Mouse (Mus musculus) induced T-regulatory cell, adult 2 months (primary cell): ENCODE measurements around the gene Trim41.
"Not testable (repeated sequence)": the region's sequence is repeated elsewhere in the genome, so short reads cannot be mapped to it uniquely, and the experiment has no call there.

Experiments
- DNase-seq: peaks from one replicate; pipeline ENCODE4 v3.0.0-alpha.2; 2012; ENCODE audit warnings: low read depth

The Trim41 gene

GRCm38 (mm10) chr11:48816800-48817665 lies at the start of gene Trim41:
Gene Trim41, minus strand, starts transcription at chr11:48817353.
- peak; percentile 99 for DNase-seq

DNA sequence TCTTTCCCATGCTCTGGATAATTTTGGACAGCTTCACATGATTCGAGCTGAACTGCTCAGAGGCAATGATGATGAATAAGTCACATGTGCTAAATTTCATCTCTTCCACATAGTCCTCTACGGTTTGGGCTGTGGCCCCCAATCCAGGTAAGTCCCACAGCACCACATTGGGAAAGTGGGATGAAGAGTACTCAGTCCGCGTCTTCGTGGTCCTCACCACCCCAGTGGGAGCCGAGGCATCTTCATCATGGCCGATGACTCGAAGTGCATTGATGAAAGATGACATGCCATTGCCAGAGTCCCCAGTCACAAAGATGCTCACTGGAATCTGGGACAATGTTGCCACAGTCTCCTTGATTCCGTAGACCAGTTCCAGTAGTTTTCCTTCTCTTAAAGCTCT lies 49.3 kb upstream of the Trim41 start:
- no peak for DNase-seq

GRCm38 (mm10) chr11:48863808-48864207 lies 46.7 kb upstream of the Trim41 start:
- DNase-seq, result no peak

- DNase-seq, result no peak
Measured at GRCm38 (mm10) chr11:48862784-48863319, 45.7 kb upstream of the Trim41 start.

DNA sequence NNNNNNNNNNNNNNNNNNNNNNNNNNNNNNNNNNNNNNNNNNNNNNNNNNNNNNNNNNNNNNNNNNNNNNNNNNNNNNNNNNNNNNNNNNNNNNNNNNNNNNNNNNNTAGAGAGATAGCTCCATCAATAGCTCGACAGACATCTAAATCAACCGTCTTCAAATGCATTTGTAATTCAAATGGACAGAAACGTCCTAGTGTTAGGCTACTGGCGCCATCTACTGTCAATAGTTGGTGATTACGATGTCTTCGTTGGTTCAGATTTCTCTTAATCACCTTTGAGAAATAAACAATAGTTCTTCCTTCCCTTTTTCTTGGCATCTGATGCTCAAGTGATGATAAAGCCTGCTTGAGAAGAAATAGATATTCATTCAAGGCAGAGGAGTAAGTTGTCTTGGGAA lies 41.9 kb upstream of the Trim41 start:
- peak; percentile 93 for DNase-seq

GRCm38 (mm10) chr11:48853474-48854180 lies 36.5 kb upstream of the Trim41 start:
- peak; percentile 91 for DNase-seq

- DNase-seq, result no peak
Measured at GRCm38 (mm10) chr11:48852624-48853473, 35.7 kb upstream of the Trim41 start.

GRCm38 (mm10) chr11:48852190-48852589 lies 35.0 kb upstream of the Trim41 start:
- no peak for DNase-seq

DNA sequence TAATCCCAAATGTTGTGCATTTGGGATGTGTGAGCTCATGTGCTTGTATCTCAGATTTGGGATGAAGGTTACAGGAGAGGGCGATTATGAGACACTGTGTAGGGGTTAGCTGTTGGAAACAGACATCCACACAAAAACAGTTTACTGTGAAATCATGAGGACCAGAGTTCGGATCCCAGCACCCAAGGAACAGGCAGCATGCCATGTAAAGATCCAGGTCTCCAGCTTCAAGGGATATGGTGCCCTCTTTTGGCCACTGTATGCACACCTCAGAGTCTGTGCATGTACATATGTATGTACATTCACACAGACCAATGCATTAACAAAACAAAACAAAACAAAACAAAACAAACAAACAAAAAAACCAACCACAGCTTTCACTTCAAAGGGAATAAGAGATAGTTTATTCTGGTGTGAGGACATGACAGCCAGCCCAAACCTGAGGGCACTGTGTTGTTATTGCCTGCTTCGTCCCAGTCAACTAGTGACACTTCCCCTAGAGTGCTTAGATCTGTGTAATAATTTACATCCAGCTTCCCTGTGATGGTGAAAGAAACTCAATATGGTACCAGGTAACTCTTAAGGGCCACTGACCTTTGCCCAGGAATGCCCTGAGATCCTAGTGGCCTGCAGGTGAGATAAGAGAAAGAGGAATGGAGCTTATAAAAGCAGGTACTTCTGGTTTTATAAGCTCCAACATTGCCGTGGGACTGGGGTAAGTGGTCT lies 34.3 kb upstream of the Trim41 start:
- DNase-seq, result peak; percentile 53

DNA sequence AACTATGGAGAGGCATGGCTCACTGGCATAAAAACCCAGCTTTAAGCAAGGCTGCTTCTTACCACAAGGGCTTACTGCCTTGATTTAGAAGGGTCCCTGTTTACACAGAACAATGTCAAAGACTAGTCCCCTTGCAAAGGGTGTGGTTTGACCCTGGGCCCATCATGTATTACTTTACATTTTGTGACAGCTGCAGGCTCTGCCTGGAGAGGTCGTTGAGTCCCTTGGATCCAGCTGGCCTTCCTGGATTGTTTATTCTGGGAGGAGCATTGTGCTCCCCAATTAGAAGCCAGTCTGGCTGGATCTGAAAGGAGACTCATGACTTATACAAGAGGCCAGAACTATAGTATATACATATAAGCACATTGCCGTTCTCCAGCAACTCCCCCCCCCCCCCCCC lies 33.1 kb upstream of the Trim41 start:
- no peak for DNase-seq

DNA sequence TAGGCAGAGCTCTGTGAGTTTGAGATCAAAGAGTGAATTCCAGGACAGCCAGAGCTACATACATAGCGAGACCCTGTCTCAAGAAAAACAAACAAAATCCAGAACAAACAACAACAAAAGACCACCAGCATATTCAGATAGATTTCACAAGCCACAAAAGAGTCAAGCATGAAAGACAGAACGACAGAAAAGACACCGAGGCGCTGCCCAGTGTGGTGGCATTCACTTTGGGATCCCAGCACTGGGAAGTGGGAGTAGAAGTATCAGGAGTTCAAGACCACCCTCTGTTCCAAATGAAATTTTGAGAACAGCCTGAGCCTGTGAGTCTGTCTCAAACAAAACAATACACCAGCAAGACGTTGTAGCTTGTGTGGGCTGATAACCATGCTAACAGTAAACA lies 29.7 kb upstream of the Trim41 start:
- no peak for DNase-seq

- DNase-seq, result not testable (repeated sequence)
Measured at GRCm38 (mm10) chr11:48846362-48846761, 29.2 kb upstream of the Trim41 start.

DNA sequence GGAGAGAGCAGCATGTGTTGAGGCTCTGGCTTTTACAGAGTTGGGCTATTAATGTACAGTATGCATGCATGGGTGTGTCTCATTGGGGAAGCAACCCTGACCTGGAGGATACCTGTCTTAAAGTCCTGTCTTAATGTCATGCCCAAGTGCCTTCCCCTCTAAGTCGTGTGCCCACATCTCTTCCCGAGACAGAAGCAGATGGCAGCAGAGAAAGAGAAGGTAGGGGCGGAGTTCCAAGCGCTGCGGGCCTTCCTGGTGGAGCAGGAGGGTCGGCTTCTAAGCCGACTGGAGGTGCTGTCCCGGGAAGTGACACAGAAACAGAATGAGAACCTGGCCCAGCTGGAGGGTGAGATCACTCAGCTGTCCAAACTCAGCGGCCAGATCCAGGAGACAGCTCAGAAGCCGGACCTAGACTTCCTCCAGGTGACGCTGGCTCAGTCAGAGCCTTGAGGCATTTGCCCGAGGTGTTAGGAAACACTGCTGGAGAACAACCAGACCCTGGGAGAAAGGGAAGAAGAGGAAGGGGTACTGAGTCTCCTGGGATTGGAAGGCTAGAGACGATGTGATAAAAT lies 28.2 kb upstream of the Trim41 start:
- no peak for DNase-seq

- no peak for DNase-seq
Measured at GRCm38 (mm10) chr11:48844309-48844708, 27.2 kb upstream of the Trim41 start.

DNA sequence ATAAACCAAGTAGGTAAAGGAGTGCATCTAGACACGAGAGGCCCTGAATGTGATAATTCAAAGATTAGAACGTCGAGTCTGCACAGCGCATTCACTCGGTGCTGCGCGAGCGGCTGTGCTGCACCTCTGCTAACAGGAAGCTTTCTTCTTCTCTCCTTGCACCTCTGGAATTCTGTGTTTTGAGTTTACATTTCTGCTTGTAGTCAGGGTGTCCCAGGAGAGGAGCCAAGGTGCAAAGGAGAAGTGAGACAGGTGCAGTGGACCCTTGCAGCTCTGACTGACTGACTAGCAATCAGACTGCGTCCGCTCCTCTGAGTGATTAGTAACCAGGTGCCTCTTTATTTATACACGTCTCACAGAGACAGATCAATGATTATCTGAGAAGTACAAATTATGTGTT lies 26.0 kb upstream of the Trim41 start:
- no peak for DNase-seq

DNA sequence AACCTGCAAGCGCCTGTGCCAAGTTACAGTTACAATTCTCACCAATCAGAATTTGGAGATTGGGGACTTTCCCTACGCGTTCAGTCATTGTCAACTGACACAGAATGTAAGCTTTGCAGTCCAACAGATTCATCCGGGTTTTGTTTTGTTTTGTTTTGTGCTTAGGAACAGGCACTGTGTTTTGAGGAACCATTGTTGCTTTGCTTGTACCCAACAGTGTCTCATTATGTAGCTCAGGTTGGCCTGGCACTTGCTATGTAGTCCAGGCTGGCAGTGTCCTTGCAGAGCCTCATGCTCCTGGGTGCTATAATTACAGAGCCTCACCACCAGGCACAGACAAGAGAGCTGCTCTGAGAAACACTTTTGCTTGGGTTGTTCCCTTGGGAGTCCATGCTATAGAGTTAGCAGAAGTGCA lies 25.2 kb upstream of the Trim41 start:
- peak; percentile 72 for DNase-seq

GRCm38 (mm10) chr11:48841213-48841612 lies 24.1 kb upstream of the Trim41 start:
- DNase-seq, result no peak

DNA sequence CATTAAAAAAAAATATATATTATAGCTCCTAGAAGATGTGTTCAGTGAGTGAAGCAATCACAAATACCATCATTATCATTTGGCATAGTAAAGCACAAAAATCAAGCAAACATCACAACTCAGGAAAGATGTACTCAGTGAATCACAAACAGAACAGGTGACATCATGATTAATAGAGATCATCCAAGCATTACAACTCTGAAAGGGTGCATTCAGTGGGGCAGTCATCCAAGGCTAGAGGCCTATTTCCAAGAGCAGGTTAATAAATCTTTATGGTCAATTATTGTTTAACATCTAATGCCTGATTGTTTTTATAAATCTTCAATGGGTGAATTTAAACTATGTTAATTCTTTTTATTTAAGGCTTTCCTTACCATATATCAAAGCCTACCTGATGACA lies 23.7 kb upstream of the Trim41 start:
- DNase-seq, result no peak

- DNase-seq, result no peak
Measured at GRCm38 (mm10) chr11:48838879-48839680, 21.9 kb upstream of the Trim41 start.

DNA sequence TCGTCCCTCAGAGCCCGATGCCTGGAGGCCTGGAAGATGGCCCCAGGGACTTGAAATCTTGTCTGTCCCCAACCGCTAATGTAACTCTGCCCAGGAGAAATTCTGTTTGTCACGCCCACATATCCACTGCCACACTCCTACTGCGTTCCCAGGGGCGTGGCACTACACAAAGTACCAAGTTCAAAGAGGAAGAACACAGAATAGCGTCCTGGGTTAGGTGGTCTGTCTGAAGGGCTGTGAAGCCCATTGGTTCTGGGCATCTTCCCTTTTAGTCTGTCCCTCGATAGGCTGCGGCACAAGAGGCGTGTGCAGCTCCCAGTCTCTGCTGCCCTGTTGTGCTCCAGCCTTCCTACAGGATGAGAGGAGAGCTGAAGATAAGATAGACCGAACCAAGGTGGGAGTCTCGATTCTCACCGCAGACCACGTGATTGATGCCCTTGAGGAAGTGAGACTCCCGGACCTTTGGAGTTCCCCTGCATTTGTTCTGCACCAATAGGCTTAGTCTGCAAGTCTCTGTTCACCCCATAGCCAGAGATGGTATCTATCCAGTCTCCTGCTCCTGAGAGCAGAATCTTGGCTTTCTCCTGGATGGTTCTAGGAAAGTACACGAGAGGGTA lies 21.1 kb upstream of the Trim41 start:
- peak; percentile 75 for DNase-seq
